Mouse (Mus musculus): ENCODE data around the gene Arg2.
"Not testable (repeated sequence)": the region's sequence is repeated elsewhere in the genome, so short reads cannot be mapped to it uniquely, and the experiment has no call there.

Gene Arg2

DNA sequence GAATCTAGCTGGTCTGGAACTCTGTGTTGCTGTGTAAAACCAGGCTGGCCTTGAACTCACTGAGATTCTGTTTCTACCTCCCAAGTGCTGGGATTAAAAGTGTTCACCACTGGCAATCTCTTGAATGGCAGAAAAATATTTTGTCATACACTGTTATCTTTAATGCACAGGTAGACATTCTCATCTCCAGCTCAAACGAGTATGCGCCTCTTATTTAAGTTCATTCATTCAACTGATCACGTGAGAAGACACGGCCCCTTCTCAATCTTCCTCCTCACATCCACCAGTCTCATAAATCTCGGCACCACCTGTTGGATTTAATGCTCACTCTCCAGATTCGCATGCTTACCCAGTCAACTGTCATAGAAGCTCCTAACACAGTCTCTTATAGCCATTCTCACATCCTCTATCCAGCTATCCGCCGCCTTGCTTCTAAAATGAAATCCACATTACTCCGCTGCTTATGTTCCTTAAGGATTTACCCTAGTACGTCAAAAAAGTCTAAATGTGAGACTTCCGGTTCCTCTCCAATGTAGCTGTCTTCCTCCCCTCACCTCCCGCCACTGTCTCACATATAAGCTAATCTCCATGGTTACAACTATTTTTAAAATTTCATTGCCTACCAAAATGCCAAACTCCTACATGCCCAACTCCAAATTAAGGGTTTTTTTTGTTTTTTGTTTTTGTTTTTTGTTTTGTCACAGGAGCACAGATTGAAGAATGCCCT is 40.9 kb downstream of the Arg2 start:
- no peak for DNase-seq (ENCODE audit: low spot score)

DNA sequence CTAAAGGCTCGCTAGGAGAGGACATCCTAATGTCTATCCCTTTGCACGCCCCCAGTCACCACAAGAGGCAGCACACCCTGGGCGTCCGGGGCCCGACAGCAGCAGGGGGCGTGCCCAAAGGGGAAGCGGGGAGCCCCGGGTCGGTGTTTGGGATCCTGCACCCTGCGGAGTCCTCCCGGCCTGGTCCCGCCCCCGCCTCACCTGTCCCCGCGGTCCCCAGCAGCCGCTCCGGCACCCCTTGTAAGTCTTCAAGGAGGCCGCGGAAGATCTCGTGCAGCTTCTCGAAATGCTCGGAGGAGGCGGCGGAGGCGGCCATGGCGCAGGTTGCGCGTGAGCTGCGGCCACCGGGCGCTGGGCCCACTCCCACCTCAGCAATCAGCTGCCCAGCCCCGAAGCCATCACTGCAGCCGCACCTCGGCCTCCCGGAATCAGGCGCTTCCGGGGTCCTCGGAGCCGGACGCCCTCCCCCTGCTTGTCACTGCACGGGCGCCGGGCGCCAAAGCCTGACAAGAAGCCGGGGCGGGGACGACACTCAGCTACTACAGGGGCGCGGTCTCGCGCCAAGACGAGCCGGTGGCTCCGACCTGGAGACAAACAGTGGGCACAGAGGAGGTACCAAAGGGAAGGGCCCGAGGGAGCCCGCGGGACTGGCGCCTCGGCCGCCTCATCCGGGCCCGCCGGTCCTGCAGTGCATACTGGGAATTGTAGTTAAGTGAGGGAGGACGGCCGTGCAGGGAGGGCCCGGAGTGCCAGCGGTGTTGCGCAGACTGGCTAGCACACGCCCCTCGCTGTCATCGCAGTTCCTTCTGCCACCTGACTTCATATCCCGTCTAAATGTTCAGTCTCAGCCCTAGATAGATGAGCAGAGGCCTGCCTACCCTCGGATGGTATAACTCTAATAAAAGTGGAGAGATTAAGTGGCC is 41.7 kb downstream of the Arg2 start, which contains the start of gene Vti1b:
Gene Vti1b (minus strand): TSS at position 649 of the 923 bp plus-strand sequence.
- peak; percentile 81 for DNase-seq (ENCODE audit: low spot score)

DNA sequence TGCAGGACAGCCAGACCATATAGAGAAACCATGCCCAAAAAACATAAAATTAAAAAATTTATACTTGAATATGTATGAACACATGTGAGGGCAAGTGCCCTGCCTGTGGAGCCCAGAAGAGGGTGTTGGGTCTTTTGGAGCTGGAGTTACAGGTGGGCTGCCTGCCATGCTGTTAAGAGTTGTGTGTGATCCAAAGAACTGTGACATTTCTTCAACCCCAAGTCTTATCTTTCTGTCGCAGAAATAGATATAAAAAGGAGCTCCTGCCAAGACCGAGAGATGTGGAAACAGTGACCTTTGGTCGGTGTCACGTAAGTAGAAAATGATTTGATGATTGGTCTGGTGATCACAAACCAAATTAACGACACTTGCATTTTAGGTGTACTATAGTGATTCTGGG is 43.1 kb downstream of the Arg2 start:
- DNase-seq (ENCODE audit: low spot score): peak; percentile 55

DNA sequence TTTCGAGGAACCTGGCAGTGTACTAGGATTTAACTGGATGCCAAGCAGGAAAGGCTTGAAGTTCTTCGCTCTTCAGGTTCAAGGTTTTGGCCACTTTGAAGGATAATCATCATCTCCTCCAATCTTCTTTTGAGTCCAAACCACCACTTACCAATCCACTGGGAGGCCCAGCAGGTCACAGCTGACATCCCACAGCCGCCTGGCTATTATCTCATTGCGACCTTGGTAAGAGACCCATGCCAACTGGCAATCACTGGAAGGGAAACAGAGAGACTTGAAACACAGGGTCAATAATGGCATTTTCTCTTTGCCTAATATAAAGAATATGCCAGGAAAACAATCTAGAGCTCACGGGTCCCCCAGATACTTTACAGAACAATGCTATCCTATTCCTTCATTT is 45.4 kb downstream of the Arg2 start:
- no peak for DNase-seq (ENCODE audit: low spot score)

DNA sequence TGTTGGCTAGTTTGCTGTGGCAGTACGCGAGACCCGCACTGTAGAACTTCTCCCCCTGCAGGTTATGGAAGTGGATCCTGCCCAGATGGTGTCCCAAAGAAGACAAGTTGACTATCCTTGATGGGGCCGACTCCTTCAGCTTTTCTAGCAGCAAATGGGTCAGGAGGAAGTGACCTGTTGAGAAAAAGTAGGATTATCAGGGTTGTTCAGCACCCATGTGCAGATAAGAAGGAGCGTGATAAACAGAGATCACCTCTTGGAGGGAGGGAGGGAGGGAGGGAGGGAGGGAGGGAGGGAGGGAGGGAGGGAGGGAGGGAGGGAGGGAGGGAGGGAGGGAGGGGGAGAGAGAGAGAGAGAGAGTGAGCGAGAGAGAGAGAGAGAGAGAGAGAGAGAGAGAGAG is 54.6 kb downstream of the Arg2 start:
- DNase-seq (ENCODE audit: low spot score): not testable (repeated sequence)

DNA sequence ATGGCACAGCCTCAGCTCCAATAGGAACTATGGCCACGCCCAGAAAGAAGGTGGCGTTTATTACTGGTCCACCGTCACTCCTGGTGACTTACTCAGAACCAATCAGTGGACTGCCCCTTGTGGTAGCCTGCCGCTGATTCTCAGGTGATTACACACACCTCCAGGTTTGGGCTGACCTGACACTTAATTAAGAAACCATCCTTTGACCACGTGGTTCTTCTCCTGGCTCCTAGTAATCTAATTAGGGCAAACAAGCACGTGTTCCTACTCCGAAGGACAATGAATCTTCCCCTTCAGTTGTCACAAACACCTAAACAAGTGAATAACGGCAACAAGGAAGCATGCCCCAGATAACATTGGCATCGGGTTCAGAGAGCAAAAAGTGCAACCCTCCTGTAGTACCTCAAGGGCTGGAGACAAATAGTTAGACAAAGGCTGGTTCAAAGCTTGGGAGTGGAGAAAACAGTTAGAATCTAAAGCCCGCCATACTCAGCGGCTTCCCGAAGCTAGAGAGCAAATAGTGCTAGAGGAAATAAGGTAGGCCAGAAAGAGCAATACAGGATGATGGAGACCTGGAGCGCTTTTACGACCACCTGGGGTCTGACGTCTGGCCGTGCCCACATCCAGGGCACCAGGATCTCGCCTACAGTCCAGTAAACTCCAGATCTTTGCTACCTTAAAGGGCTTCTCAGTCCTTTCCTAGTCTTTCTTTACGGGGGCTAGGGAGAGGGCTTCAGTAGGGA is 60.5 kb downstream of the Arg2 start:
- peak; percentile 85 for DNase-seq (ENCODE audit: low spot score)

DNA sequence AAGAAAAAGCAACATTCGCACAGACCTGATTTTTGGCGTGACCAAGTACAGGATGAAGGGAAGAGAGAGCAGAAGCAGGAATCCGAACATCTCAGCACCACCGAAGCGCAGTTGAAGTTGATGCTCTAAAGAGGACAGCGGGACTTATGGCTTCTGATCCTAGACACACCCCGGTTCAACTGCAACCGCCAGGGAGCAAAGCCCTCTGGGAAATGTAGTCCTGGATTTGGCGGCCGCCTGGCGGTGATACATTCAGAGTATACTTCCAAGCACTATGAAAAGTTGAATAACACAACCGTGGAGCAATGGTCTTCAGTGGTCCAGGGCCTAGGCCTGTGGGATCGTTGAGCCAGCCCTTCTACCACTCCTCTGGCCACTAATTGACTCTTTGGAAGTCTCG is 61.1 kb downstream of the Arg2 start:
- DNase-seq (ENCODE audit: low spot score): peak; percentile 82

DNA sequence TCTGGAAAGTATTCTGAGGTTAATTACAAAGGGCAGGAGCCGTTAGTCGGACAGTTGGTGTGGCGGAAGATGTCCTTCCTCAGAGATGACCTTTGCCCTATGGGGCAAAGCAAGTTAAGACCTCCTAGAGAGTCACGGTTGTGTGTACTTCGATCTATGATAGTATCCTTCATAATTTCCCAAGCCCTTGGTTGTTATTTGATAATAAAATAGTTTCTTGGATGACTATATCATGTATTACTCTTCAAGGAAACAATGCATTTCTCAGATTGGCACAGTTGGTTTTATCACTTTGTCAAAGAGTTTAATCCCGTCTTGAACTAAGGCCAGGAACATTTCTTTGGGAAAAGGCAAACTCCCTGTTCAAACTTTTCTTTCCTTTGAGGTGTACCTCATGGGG is 61.6 kb downstream of the Arg2 start, which contains the start of gene Rdh11:
Gene Rdh11 (minus strand): TSS at position 101 of the 400 bp plus-strand sequence.
- no peak for DNase-seq (ENCODE audit: low spot score)

DNA sequence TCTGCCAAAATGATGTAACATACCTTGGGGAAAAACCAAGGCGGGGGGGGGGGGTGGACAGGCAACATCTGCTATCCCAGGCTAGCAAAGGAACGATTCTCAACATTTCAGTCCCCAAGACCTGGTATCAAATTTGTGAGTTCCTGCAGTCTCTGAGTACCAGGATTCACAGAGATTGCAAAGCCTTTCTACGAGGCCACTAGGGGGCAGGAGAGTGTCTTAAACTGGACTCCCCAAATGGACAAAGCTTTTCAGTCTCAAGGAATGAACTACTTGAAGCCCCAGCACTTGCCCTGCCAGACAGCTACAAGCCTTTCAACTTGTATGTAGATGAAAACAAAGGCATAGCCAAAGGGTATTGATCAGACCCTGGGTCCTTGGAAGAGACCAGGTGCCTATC is 62.9 kb downstream of the Arg2 start:
- DNase-seq (ENCODE audit: low spot score): peak; percentile 70

DNA sequence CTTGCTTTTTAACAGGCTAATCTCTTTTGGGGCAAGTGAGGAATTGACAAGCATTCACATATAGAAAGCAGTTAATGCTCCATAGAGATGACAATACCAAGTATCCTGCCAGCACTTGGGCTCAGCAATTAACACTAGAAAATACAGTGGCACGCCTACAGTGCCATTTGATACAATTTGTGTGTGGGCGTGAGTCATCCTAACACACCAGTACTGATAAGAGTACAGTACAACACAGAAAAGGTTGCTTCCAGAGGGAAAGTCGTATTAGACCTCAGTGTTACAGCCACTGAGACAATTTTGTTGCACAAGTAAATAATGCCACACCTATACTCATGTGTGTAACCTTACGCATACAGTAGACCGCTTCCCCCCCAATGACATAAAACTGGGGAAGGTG is 66.5 kb downstream of the Arg2 start:
- no peak for DNase-seq (ENCODE audit: low spot score)

DNA sequence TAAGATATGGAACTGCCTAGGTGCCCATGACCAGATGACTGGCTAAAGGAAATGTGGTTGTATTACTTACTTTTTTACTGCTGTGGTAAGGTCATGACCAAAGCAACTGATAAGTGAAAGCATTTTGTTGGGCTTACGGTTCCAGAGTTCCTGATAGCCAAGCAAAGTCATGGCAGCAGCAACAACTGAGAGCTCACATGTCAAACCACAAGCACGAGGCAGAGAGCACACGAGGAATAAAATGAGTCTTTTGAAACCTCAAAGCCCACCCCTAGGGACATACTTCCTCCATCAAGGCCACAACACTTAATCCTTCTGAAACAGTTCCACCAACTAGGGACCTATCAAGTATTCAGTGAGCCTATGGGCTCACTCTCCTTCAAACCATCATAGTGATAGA is 71.3 kb downstream of the Arg2 start:
- DNase-seq (ENCODE audit: low spot score): no peak

All from c-Kit-positive CD71-positive TER-119-positive erythroid progenitor cells, embryonic 14.5 days (primary cell).